Mouse (Mus musculus) ovary, postnatal 36 days (tissue): Measurements from ENCODE around the gene Ptpn22.

Experiments used
- DNase-seq: peaks from one replicate; pipeline ENCODE4 v3.0.0; 2022; ENCODE audit warnings: low spot score, mixed read lengths

The Ptpn22 gene

GRCm38 (mm10) chr3:103925302-103925701 is 65.7 kb downstream of the Ptpn22 start:
- DNase-seq: no peak

GRCm38 (mm10) chr3:103927511-103927910 is 67.9 kb downstream of the Ptpn22 start:
- peak; percentile 26 for DNase-seq

GRCm38 (mm10) chr3:103944794-103945562 is 85.4 kb downstream of the Ptpn22 start:
- DNase-seq: no peak

- DNase-seq: no peak
Observed at GRCm38 (mm10) chr3:103948666-103949065, 89.1 kb downstream of the Ptpn22 start.

- DNase-seq: no peak
Observed at GRCm38 (mm10) chr3:103960622-103961021, 101.0 kb downstream of the Ptpn22 start.
